Mouse (Mus musculus) hindbrain, embryonic 14.5 days (tissue): Measurements from ENCODE around the gene Rap2a. TPM values are rescaled to one million over a fixed set of nuclear protein-coding genes. Genes with fewer than 3 reads are reported as not detected.

Experiments used
- ATAC-seq: fragments of 200-750 bp; cut with Nextera tagmentation; 2 replicates; pipeline ENCODE4 v1.8.0; 2017; ENCODE audit warnings: moderate number of reproducible peaks, mild to moderate bottlenecking, moderate TSS enrichment, moderate library complexity; ENCODE audit not compliant: low FRiP score
- DNase-seq: peaks from one replicate; pipeline ENCODE4 v3.0.0-alpha.2; 2015; ENCODE audit warnings: low spot score
- H3K27ac ChIP-seq: fragments of 300-500 bp; sonication (generic); 2 replicates; pipeline ENCODE4 v1.5.1; 2014; ENCODE audit warnings: mild to moderate bottlenecking, moderate library complexity
- H3K27me3 ChIP-seq: fragments of 300-500 bp; sonication (generic); 2 replicates; pipeline ENCODE4 v1.6.1; 2014; ENCODE audit warnings: mild to moderate bottlenecking, low read length, mixed read lengths; ENCODE audit not compliant: control insufficient read depth, insufficient read depth
- H3K36me3 ChIP-seq: fragments of 300-500 bp; sonication (generic); replicated peaks from 2 replicates; pipeline ENCODE4 v1.6.1; 2014; ENCODE audit not compliant: control insufficient read depth, insufficient read depth
- H3K4me1 ChIP-seq: fragments of 300-500 bp; sonication (generic); replicated peaks from 2 replicates; pipeline ENCODE4 v1.6.1; 2014; ENCODE audit warnings: antibody characterized with exemption, low read length, mixed read lengths; ENCODE audit not compliant: control insufficient read depth, insufficient read depth
- H3K4me2 ChIP-seq: fragments of 300-500 bp; sonication (generic); replicated peaks from 2 replicates; pipeline ENCODE4 v1.6.1; 2014; ENCODE audit warnings: mild to moderate bottlenecking, moderate library complexity
- H3K4me3 ChIP-seq: fragments of 300-500 bp; sonication (generic); replicated peaks from 2 replicates; pipeline ENCODE4 v1.5.1; 2014; ENCODE audit warnings: mild to moderate bottlenecking, low read length
- H3K9ac ChIP-seq: fragments of 300-500 bp; sonication (generic); 2 replicates; pipeline ENCODE4 v1.6.1; 2014
- H3K9me3 ChIP-seq: fragments of 300-500 bp; sonication (generic); 2 replicates; pipeline ENCODE4 v1.6.1; 2016; ENCODE audit warnings: low read length; ENCODE audit not compliant: control insufficient read depth
- WGBS: fragments of 180-500 bp; shearing (Covaris S2); extraction: QIAGEN DNeasy Blood & Tissue Kit; methylation state at CpG from one replicate; pipeline ENCODE4 v1.1.7; 2014; 5-methylcytosine and 5-hydroxymethylcytosine counted together
- polyA plus RNA-seq: library from polyadenylated mRNA; unstranded; fragments of >200 nt; fragmentation: Nextera tagmentation; extraction: Ambion mirVana; gene quantifications from 2 replicates; pipeline ENCODE4 v1.2.1, GENCODE M21; 2014

Rap2a gene
- polyA plus RNA-seq, 1 experiment from 2014 or later: 25.8 TPM

DNA sequence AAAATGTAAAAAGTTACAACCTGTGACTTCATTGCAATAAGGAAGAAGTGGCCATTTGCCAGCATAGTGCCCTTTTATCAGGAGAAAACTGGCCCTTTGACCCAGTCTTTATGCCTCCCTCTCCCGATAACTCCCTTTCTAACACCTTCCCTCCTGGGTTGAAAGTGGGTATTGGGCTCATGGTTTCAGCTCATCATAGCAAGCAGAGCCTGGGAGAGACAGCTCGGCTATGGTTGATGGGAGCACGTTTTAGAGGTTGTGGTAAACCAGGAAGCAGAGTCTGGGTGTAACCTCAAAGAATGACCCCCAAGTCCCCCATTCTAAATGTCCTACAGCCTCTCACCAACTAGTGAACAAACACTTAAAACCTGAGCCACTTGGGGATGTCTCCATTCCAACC, 64.7 kb downstream of the Rap2a start:
- Histone ChIP-seq H3K4me1 (no peaks in the 10 kb centered on the region), H3K36me3 (no peaks in the 10 kb centered on the region), H3K9me3 (no peaks in the 10 kb centered on the region), H3K9ac (no peak overlapping the region), H3K27me3 (no peaks in the 10 kb centered on the region), H3K4me2 (no peak overlapping the region), H3K4me3 (no peak overlapping the region), H3K27ac (no peak overlapping the region)
- WGBS: 87% methylated on average over 3 of the region's 3 CpGs
- no peak for DNase-seq
- ATAC-seq: no peak

DNA sequence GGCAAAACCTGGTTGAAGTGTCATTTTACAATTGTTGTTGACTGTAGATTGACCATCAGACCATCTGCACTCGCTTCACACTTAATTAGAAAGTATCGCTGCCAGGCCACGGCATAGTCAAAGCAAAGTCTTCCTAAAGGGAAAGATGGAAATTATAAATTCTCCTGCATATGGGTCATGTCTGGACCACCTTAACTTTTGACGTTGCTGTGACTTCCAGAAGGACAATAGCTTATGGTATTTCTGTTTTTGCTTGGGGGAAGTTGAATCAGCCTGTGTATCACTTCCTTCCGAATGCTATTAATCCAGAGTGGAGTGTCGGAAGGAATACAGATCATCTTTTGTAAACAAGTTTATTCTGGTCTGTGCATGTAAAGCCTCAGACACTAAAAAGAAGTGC, 65.6 kb downstream of the Rap2a start:
- Histone ChIP-seq H3K4me3 (no peak overlapping the region), H3K27ac (no peak overlapping the region), H3K9me3 (no peaks in the 10 kb centered on the region), H3K27me3 (no peaks in the 10 kb centered on the region), H3K36me3 (no peaks in the 10 kb centered on the region), H3K4me1 (no peaks in the 10 kb centered on the region), H3K9ac (no peak overlapping the region), H3K4me2 (no peak overlapping the region)
- no peak for ATAC-seq
- WGBS: 92% methylated on average over 6 of the region's 6 CpGs
- DNase-seq: no peak

DNA sequence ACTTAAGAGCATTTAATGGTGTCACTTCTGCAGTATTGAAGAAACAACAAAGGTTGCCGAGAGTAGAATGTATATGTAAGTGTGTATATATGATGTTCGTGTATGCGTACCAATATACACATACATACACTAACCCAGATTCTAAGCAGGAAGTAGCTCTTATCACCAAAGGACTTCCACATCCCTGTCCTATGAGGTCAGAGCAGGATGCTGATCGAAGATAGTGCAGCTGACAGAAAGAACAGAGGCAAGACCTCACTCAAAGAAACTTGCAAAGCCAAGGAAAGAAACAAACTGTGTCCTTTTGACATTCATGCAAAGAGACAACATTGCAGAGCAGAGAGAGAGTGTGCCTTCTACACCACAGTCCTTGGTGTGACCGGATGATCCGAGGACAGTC, 66.3 kb downstream of the Rap2a start:
- Histone ChIP-seq H3K36me3 (no peaks in the 10 kb centered on the region), H3K4me3 (no peak overlapping the region), H3K27ac (no peak overlapping the region), H3K9me3 (no peaks in the 10 kb centered on the region), H3K4me1 (no peaks in the 10 kb centered on the region), H3K4me2 (no peak overlapping the region), H3K9ac (no peak overlapping the region), H3K27me3 (no peaks in the 10 kb centered on the region)
- 88% methylated on average over 6 of the region's 6 CpGs for WGBS
- ATAC-seq: no peak
- DNase-seq: no peak

DNA sequence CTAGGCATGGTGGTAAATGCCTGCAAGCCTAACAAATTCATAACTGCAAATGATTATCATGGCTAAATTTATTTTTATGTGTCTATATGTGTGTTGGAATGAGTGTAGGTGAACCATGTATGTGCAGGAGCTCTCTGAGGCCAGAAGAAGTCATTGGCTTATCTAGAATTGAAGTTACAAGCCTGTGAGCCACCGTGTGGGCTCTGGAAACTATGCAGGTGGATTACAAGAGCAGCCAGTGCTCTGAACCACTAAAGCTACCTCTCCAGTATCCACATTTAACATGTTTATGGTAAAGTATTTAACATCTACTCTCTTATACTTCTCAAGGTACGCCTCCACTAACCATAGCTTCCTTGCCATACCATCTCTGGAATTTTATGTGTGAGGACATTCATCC, 66.7 kb downstream of the Rap2a start:
- Histone ChIP-seq H3K27me3 (no peaks in the 10 kb centered on the region), H3K36me3 (no peaks in the 10 kb centered on the region), H3K9ac (no peak overlapping the region), H3K9me3 (no peaks in the 10 kb centered on the region), H3K4me1 (no peaks in the 10 kb centered on the region), H3K27ac (no peak overlapping the region), H3K4me3 (no peak overlapping the region), H3K4me2 (no peak overlapping the region)
- no peak for DNase-seq
- no peak for ATAC-seq
- WGBS: 89% methylated on average over 2 of the region's 2 CpGs

Other genes starting within 250 kb of the Rap2a start
- gene Mbnl2, start 202.8 kb upstream of the Rap2a start, polyA plus RNA-seq: 24.4 and 29.7 TPM in 2 replicates